Mouse (Mus musculus) neural tube, embryonic 11.5 days (tissue): ENCODE measurements around the gene Zfp185. TPM values are rescaled to one million over a fixed set of nuclear protein-coding genes. Genes with fewer than 3 reads are reported as not detected.
"Not testable (repeated sequence)": the region's sequence is repeated elsewhere in the genome, so short reads cannot be mapped to it uniquely, and the experiment has no call there.

Source experiments
- ATAC-seq: fragments of 200-750 bp; cut with Nextera tagmentation; 2 replicates; pipeline ENCODE4 v1.8.0; 2017; ENCODE audit warnings: moderate number of reproducible peaks, mild to moderate bottlenecking, moderate TSS enrichment, moderate library complexity; ENCODE audit not compliant: insufficient read depth, low FRiP score, low TSS enrichment
- DNase-seq: peaks from one replicate; pipeline ENCODE4 v3.0.0-alpha.2; 2015; ENCODE audit warnings: low spot score
- H3K27ac ChIP-seq: fragments of 300-500 bp; sonication (generic); 2 replicates; pipeline ENCODE4 v1.5.1; 2014; ENCODE audit warnings: low read depth, mild to moderate bottlenecking, low read length
- H3K27me3 ChIP-seq: fragments of 300-500 bp; sonication (generic); 2 replicates; pipeline ENCODE4 v1.6.1; 2014; ENCODE audit warnings: mild to moderate bottlenecking, low read length, mixed read lengths; ENCODE audit not compliant: control insufficient read depth, insufficient read depth
- H3K36me3 ChIP-seq: fragments of 300-500 bp; sonication (generic); 2 replicates; pipeline ENCODE4 v1.6.1; 2014; ENCODE audit warnings: mild to moderate bottlenecking, low read length, moderate library complexity, mixed read lengths; ENCODE audit not compliant: control insufficient read depth, insufficient read depth
- H3K4me1 ChIP-seq: fragments of 300-500 bp; sonication (generic); 2 replicates; pipeline ENCODE4 v1.6.1; 2014; ENCODE audit warnings: low read length, mixed read lengths; ENCODE audit not compliant: control insufficient read depth, insufficient read depth
- H3K4me2 ChIP-seq: fragments of 300-500 bp; sonication (generic); 2 replicates; pipeline ENCODE4 v1.6.1; 2014; ENCODE audit warnings: low read depth, mild to moderate bottlenecking, moderate library complexity
- H3K4me3 ChIP-seq: fragments of 300-500 bp; sonication (generic); 2 replicates; pipeline ENCODE4 v1.5.1; 2014; ENCODE audit warnings: low read depth, low read length
- H3K9ac ChIP-seq: fragments of 300-500 bp; sonication (generic); 2 replicates; pipeline ENCODE4 v1.6.1; 2014; ENCODE audit warnings: mild to moderate bottlenecking, low read length
- H3K9me3 ChIP-seq: fragments of 300-500 bp; sonication (generic); 2 replicates; pipeline ENCODE4 v1.6.1; 2016; ENCODE audit warnings: low read length; ENCODE audit not compliant: control insufficient read depth
- WGBS: fragments of 180-500 bp; shearing (Covaris S2); extraction: QIAGEN DNeasy Blood & Tissue Kit; methylation state at CpG from one replicate; pipeline ENCODE4 v1.1.7; 2014; 5-methylcytosine and 5-hydroxymethylcytosine counted together
- polyA plus RNA-seq: library from polyadenylated mRNA; unstranded; fragments of >200 nt; fragmentation: Nextera tagmentation; extraction: Ambion mirVana; gene quantifications from 2 replicates; pipeline ENCODE4 v1.2.1, GENCODE M21; 2014

The Zfp185 gene
- polyA plus RNA-seq, 1 experiment from 2014 or later, result 4.2 TPM

DNA sequence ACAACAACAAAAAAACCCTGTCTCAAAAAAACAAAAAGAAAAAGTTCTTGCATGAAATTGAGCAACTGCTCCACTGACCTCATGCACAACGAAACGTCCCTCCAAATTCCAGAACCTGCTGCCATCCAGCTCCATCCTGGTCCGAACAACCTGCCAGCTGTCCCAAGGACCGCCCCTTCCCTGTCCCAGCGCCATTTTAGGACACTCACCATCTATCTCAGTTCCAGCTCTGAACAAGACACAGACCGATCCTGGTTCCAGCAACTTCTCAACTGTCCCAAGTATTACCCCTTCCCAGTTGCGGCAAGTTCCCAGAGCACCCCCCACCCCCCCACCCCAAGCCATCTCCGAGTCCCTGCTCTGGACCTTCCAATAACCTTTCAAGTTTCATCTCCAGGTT, 51.7 kb downstream of the Zfp185 start:
- no peaks in the 10 kb centered on the region for H3K9me3 ChIP-seq
- no peak overlapping the region for H3K4me2 ChIP-seq
- H3K36me3 ChIP-seq, result no peaks in the 10 kb centered on the region
- no peak for ATAC-seq
- DNase-seq, result no peak
- whole genome bisulfite sequencing, result 90% methylated on average over 8 of the region's 8 CpGs
- no peaks in the 10 kb centered on the region for H3K27me3 ChIP-seq
- H3K27ac ChIP-seq, result no peak overlapping the region
- no peak overlapping the region for H3K9ac ChIP-seq
- H3K4me3 ChIP-seq, result no peak overlapping the region
- no peaks in the 10 kb centered on the region for H3K4me1 ChIP-seq

DNA sequence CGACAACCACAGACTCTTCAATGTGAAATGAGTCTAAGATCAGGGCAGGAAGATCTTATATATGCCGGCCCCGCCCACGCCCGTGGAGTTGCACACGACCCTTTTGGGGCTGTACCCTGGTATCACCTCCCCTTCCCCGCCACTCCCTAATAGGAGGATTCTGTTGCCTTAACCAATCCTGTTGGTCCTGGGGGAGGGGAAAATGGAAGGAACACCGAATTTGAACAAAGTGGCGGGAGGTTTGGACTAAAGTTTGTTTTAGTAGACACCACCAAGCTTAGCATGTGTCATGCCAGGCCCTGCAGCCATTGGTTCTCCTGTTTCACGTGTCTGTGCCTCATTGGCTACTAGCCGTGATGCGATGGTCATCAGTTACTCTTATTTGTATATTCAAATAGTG, 52.5 kb downstream of the Zfp185 start:
- WGBS, result 81% methylated on average over 12 of the region's 12 CpGs
- Histone ChIP-seq H3K4me2 (no peak overlapping the region), H3K9ac (no peak overlapping the region), H3K36me3 (no peaks in the 10 kb centered on the region), H3K4me1 (no peaks in the 10 kb centered on the region), H3K27me3 (no peaks in the 10 kb centered on the region), H3K4me3 (no peak overlapping the region), H3K9me3 (no peaks in the 10 kb centered on the region), H3K27ac (no peak overlapping the region)
- ATAC-seq (no peak), DNase-seq (no peak)

DNA sequence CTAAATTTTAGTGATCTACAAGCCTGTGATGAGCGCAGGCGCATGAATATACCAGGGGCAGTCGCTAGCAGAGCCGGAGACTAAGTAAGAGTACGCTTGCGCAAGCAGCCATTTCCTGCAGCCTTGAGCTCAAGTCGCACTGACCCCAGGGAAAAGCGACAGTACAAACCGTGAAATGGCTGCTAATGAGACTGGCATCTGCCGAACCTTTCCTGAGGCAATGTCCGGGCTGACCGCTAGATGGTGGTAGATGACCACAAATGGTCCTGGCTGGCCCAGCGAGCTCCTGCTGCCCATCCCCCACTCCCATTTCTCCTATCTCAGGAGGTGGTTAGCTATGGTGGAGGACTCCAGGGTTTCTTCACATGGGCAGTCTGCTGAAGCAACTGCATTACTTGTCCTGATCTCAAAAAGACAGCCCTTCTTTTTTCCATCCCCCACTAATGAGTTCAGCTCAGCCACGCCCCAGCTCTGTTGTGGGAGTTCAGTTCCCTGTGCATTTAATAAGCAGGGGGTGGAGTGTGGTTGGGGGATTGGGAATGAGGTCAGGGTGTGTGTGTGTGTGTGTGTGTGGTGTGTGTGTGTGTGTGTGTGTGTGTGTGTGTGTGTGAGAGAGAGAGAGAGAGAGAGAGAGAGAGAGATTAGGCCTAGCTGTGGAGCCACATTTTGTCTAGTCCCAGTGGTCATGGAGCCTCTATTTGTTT, 66.9 kb downstream of the Zfp185 start:
- Histone ChIP-seq H3K27me3 (no peaks in the 10 kb centered on the region), H3K4me2 (no peak overlapping the region), H3K4me1 (no peaks in the 10 kb centered on the region), H3K4me3 (no peak overlapping the region), H3K9ac (no peak overlapping the region), H3K9me3 (no peaks in the 10 kb centered on the region), H3K27ac (no peak overlapping the region), H3K36me3 (no peaks in the 10 kb centered on the region)
- DNase-seq, result peak; percentile 89
- peak; percentile 92 for ATAC-seq
- 16% methylated on average over 14 of the region's 14 CpGs for WGBS

DNA sequence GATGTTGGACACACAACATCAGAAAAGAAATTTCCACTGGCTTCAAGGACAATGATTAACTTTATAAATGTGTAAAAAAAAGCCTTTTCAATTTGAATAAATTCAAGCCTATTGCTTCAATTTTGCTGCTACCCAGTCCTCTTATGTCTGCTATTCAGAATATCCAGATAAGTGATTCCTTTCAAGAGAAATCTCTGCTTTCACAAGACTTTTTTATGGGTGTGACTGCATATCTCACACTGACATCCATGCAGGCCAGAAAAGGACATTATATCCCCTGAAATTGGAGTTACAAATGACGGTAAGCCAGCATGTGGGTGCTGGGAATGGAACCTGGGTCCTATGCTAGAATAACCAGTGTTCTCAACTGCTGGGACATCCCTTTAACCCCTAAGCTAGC, 74.4 kb downstream of the Zfp185 start:
- H3K27me3 ChIP-seq, result no peaks in the 10 kb centered on the region
- H3K36me3 ChIP-seq, result no peaks in the 10 kb centered on the region
- H3K4me3 ChIP-seq, result no peak overlapping the region
- H3K27ac ChIP-seq, result no peak overlapping the region
- H3K9ac ChIP-seq, result no peak overlapping the region
- DNase-seq (no peak), ATAC-seq (no peak)
- no peaks in the 10 kb centered on the region for H3K4me1 ChIP-seq
- H3K4me2 ChIP-seq, result no peak overlapping the region
- no peaks in the 10 kb centered on the region for H3K9me3 ChIP-seq
- 83% methylated on average over 1 of the region's 1 CpGs for WGBS

DNA sequence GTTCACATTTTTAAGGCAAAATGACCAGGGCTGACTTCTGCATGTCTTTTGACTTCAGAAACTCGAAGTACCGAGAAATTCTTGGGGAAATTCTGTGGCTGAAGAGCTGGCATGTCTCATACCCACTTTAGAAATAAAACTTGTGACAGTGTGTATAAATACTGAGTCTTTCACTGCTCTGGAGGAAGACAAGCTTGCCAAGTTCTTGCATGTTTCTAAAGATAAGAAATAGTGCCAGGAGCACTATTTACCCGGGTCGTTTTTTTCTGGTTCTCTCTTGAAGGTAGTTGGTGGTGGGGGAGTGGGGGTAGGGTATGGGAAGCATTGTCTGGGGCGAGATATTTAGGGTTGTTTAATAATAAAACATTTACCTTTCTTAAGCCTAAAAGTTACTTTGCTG, 75.2 kb downstream of the Zfp185 start:
- ATAC-seq, result no peak

DNA sequence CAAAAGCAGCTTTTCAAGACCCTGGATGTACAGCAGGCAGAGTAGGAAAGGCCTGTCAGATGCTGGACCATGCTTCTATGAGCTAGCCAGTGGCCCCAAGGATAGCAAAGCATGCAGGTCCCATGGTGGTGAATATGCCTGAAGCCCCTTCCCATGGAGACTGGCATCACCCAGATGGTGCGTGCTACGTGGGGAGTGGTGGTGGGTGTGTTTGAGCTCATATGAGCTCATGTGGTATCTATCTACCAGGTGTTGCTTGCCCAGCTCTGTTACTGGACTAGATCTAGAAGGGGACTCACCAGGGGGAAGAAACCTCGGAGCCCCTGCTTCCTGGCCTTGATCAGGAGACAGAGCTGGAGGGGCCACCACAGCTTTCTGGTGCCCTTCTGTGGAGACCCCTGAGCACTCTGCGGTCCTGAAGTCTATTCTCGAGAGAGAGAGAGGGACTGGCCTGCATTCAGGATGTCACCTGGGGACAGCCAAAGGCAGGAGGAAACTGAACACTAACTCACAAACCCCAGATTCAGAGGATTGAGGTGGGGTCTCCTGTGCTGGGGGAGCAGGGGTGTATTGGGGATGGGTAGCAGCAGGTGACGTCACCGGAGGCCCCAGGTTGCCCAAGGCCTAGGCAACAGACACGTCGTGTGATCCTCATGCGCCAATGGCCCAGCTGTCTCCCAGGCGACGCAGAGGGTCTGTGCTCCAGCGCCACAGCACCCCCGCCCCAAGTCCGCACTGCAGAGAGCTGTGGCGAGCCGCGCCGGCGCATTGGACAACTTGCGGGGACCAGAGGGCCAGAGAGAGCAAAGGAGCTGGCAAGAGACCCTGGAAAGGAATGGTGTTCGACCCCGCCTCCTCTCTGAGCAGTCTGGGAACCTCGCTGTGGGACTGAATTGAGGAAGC, 76.6 kb downstream of the Zfp185 start:
- H3K9me3 ChIP-seq, result no peaks in the 10 kb centered on the region
- peak overlapping the region; percentile 36 for H3K4me2 ChIP-seq
- H3K27ac ChIP-seq, result no peak overlapping the region
- peak overlapping the region; percentile 23 for H3K4me3 ChIP-seq
- H3K36me3 ChIP-seq, result no peaks in the 10 kb centered on the region
- DNase-seq (peak; percentile 51), ATAC-seq (peak; percentile 58)
- H3K4me1 ChIP-seq, result no peaks in the 10 kb centered on the region
- 34% methylated on average over 23 of the region's 24 CpGs for WGBS
- H3K9ac ChIP-seq, result peak overlapping the region; percentile 41
- no peaks in the 10 kb centered on the region for H3K27me3 ChIP-seq

More for the DNA sequence above, 75.2 kb downstream of the Zfp185 start:
- no peak overlapping the region for H3K4me3 ChIP-seq
- H3K27ac ChIP-seq, result no peak overlapping the region
- H3K9me3 ChIP-seq, result no peaks in the 10 kb centered on the region
- H3K27me3 ChIP-seq, result no peaks in the 10 kb centered on the region
- no peaks in the 10 kb centered on the region for H3K36me3 ChIP-seq
- DNase-seq, result no peak
- H3K4me1 ChIP-seq, result no peaks in the 10 kb centered on the region
- WGBS, result 51% methylated on average over 5 of the region's 5 CpGs
- no peak overlapping the region for H3K4me2 ChIP-seq
- no peak overlapping the region for H3K9ac ChIP-seq

- 28% methylated on average over 7 of the region's 7 CpGs for WGBS
- Histone ChIP-seq H3K36me3 (no peaks in the 10 kb centered on the region), H3K27me3 (no peaks in the 10 kb centered on the region), H3K4me1 (no peaks in the 10 kb centered on the region), H3K27ac (no peak within 1 kb of the TSS), H3K4me3 (peak within 1 kb of the TSS; percentile 23), H3K4me2 (peak within 1 kb of the TSS; percentile 36), H3K9me3 (no peaks in the 10 kb centered on the region), H3K9ac (peak within 1 kb of the TSS; percentile 41)
- ATAC-seq (peak; percentile 53; the same call in 1 of the 2 replicates), DNase-seq (no peak)
Measured at GRCm38 (mm10) chrX:73064415-73064793, 77.3 kb downstream of the Zfp185 start, which contains the start of gene Pnma3. Gene Pnma3 (plus strand): TSS chrX:73064787.

- H3K36me3 ChIP-seq, H3K9ac ChIP-seq, H3K4me1 ChIP-seq, H3K4me3 ChIP-seq, DNase-seq, H3K4me2 ChIP-seq, H3K27me3 ChIP-seq, ATAC-seq, H3K9me3 ChIP-seq, H3K27ac ChIP-seq: not testable (repeated sequence)
- no CpG with 5 or more reads among the region's 5 CpGs for WGBS
Measured at GRCm38 (mm10) chrX:73066765-73067312, 79.7 kb downstream of the Zfp185 start.
